Mouse (Mus musculus): ENCODE results near the gene Rita1. TPM values are rescaled to one million over a fixed set of nuclear protein-coding genes. Genes with fewer than 3 reads are reported as not detected.

Gene Rita1
- total RNA-seq, 2 experiments from 2014 or later: 2.3 to 4.7 TPM

DNA sequence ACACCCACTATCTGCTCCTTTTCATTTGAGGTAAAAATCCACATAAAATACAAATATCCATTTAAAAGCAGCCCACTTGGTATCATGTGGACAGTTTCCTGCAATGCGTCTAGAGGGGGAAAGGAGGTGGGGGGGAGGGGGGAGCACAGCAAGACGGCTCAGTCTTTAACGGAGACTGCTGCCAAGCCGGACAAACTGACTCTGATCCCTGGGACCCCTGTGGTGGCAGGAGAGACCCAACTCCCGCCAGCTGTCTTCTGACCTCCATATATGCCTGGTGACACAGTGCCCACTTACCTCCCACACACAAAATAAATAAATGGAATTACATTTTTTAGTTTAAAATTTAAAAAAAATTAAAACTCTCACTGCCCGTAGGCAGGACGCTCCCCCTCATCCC is 8.9 kb downstream of the Rita1 start:
- no peak for ATAC-seq (replicated peaks; ENCODE audit: poor library complexity)

GRCm38 (mm10) chr5:120602210-120602609 is 10.2 kb downstream of the Rita1 start:
- no peak for ATAC-seq (replicated peaks; ENCODE audit: poor library complexity)

- peak; percentile 45 for ATAC-seq (replicated peaks; ENCODE audit: poor library complexity)
Observed at GRCm38 (mm10) chr5:120600946-120601668, 11.3 kb downstream of the Rita1 start.

GRCm38 (mm10) chr5:120599625-120600024 is 12.8 kb downstream of the Rita1 start:
- ATAC-seq (replicated peaks; ENCODE audit: poor library complexity): peak; percentile 84

- ATAC-seq (replicated peaks; ENCODE audit: poor library complexity): no peak
Observed at GRCm38 (mm10) chr5:120594485-120594884, 17.9 kb downstream of the Rita1 start.

DNA sequence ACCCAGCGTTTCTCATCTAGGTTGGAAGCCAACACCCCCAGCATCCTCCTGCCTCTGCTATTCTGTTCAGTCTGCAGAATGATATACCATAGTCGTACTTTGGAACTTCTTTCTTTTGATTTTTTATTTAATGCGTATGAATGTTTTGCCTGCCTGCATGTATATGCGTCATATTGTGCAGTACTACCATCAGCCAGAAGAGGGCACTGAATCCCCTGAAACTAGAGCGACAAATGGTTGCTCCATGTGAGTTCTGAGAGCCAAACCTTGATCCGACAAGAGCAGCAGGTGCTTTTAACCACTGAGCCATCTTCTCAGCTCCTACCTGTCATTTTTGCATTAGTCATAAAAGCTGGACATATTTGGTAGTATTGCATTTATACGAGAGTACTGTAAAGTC is 20.2 kb downstream of the Rita1 start:
- no peak for ATAC-seq (replicated peaks; ENCODE audit: poor library complexity)

GRCm38 (mm10) chr5:120590356-120591010 is 21.9 kb downstream of the Rita1 start:
- 0 out of 2 replicates have a peak, but pooled peaks have one; percentile 14 for ATAC-seq (replicated peaks; ENCODE audit: poor library complexity)

GRCm38 (mm10) chr5:120588569-120589094 is 23.8 kb downstream of the Rita1 start, which contains the start of the genes Tpcn1 and Iqcd:
Gene Tpcn1, minus strand, starts transcription at chr5:120588673.
Gene Iqcd, plus strand, starts transcription at chr5:120589016.
- ATAC-seq (replicated peaks; ENCODE audit: poor library complexity): peak; percentile 83

DNA sequence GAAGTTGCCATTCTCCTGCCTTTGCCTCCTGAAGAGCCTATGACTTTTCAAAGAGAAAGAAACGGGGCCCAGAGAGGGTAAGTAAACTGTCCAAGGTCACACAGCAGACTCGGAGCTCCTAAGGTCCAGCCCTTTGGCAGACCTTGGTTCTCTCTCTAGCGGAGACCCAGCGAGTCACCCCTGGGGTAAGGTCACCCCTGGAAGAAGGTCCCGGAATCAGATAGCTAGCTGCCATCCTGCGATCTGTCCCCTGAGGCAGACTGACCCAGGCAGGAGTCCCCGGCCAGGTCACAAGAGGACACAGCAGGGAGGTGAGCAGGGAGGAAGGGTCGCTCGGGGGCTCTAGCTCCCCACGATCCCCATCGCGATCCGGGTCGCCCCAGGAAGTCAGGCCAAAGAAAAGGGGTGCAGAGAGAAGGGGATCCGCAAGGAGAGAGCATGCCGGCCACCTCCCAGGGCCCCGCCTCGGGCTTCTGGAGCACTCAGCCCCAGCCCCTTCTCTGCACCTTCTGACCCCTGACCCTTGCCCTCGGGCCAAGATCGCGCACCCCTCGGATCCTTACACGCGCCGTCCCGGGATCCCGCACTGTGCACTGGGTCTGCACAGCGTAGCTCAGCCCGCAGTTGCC is 24.3 kb downstream of the Rita1 start:
- no peak for ATAC-seq (replicated peaks; ENCODE audit: poor library complexity)

DNA sequence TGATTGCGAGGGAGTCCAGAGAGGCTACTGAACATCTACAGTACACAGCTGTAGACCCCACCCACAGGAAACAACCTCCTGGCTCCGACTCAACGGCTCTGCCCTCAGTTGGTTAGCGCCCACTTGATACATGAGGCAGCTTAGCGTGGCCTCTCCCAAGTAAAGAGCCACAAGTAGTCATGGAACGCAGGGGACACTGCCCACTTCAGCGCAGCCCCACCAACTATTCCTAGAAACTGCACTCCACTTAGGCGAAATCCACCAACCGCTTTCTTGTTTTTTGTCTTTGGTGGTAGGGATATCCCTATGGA is 24.8 kb downstream of the Rita1 start:
- peak; percentile 30 for ATAC-seq (replicated peaks; ENCODE audit: poor library complexity)

GRCm38 (mm10) chr5:120586741-120587615 is 25.4 kb downstream of the Rita1 start:
- no peak for ATAC-seq (replicated peaks; ENCODE audit: poor library complexity)

- no peak for ATAC-seq (replicated peaks; ENCODE audit: poor library complexity)
Observed at GRCm38 (mm10) chr5:120584968-120585367, 27.4 kb downstream of the Rita1 start.

DNA sequence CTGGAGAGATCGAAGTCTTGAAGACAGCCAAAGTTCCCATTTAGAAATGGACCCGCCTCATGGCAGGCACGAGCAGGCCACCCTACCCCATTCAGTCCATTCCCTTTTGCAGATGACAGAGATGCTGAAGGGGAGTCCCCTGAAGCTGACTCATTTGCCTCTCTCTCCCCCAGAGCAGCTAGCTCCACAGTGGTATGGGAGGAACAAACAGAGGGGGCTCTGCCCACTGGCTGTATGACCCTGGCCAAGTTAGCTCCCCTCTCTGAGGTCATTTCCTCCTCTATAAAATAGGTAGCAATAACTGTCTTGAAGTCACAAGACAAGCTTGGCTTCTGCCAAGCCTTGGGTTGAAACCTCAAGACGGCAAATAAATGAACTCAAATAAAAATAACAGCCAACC is 28.9 kb downstream of the Rita1 start:
- ATAC-seq (replicated peaks; ENCODE audit: poor library complexity): no peak

DNA sequence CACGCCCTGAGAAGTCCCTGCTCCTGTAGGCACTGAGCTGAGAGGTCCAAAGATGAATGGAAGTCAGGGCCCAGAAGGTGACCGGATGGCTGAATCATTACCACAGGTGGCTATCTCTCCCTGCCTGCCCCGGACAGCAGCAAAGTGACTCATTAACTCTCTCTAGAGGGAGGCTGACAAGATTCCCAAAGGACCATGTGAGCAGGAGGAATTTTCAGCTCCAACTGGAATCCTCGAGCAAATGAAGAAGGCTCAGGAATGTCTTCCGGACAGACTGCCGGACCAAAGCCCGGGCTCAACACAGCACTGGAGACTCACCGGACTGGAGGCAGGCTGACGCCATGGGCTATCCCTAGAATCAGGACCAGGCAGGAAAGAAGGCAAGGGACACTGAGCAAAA is 30.4 kb downstream of the Rita1 start:
- no peak for ATAC-seq (replicated peaks; ENCODE audit: poor library complexity)

- ATAC-seq (replicated peaks; ENCODE audit: poor library complexity): no peak
Observed at GRCm38 (mm10) chr5:120579898-120580626, 32.3 kb downstream of the Rita1 start.

- ATAC-seq (replicated peaks; ENCODE audit: poor library complexity): peak; percentile 21
Observed at GRCm38 (mm10) chr5:120579211-120579897, 33.0 kb downstream of the Rita1 start.

DNA sequence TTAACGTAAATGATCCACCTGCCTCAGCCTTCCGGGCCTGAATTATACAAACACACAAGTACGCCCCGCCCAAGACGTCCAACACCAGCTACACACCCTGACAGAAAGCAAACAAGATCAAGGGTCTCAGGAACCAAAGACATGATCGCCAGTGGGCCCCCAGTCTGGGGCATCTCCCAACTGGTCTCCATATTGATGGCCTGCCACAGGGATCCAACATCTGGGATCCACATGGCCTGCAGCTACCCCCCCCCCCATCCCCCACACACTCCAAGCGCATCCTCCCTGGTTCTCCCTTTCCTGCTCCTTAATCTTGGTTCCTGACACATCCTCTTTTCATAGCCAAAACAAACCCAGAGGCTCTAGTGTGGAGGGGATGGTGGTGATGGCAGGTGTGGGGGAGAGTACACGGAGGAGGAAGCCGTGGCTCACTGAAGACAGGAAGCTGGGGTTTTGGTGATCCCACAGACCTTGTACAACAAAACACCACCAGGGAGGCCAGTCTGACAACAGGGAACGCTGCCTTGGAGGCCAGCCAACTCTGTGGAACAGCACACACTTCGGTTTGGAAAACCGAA is 33.8 kb downstream of the Rita1 start:
- ATAC-seq (replicated peaks; ENCODE audit: poor library complexity): peak; percentile 63

GRCm38 (mm10) chr5:120577935-120578441 is 34.4 kb downstream of the Rita1 start:
- ATAC-seq (replicated peaks; ENCODE audit: poor library complexity): peak; percentile 72

GRCm38 (mm10) chr5:120576781-120577301 is 35.5 kb downstream of the Rita1 start:
- peak; percentile 15; the same call in 1 of the 2 replicates for ATAC-seq (replicated peaks; ENCODE audit: poor library complexity)
